26 mouse cellular contexts compared by ENCODE assay signal in genomic region chr12:28612391-28612790, GRCm38 (mm10). TPM values are rescaled to one million over a fixed set of nuclear protein-coding genes. Genes with fewer than 3 reads are reported as not detected.
A peak's percentile ranks its signal among the peaks of the same experiment; 100 is the strongest.
DNase-seq lines count a peak whose midpoint lies in the region; ATAC-seq and TF ChIP-seq lines count a peak whose summit lies in the region.
"Had no signal": no experiment of that assay in that cellular context is flagged by ENCODE, and none has a peak within 500 bp of the region (broad histone marks: within the 10 kb centered on the region; RNA-seq: fewer than 3 reads in every experiment).

No protein-coding gene starts in this region.

- H3K4me2 ChIP-seq in midbrain, embryonic 13.5 days (replicated peaks): no peak overlapping the region
- no peak overlapping the region for H3K4me2 ChIP-seq in liver, postnatal 0 days (ENCODE audit: low read depth, low read length)
- H3K4me2 ChIP-seq: embryonic facial prominence, embryonic 15.5 days; heart, embryonic 15.5 days; hindbrain, embryonic 15.5 days; limb, embryonic 13.5 days; liver, embryonic 13.5 days; lung, embryonic 15.5 days had no signal

- no peak for TF ChIP-seq EP300 in liver, postnatal 0 days (IDR thresholded peaks at IDR 0.05; ENCODE audit: low read depth)

- peaks cover 15% of the 10 kb centered on the region for H3K4me1 ChIP-seq in midbrain, embryonic 13.5 days (replicated peaks)
- peaks cover 4% of the 10 kb centered on the region; the same call in 1 of the 2 replicates for H3K4me1 ChIP-seq in midbrain, embryonic 10.5 days
- peaks cover 4% of the 10 kb centered on the region; the same call in 1 of the 2 replicates for H3K4me1 ChIP-seq in liver, postnatal 0 days (ENCODE audit: insufficient read depth)
- H3K4me1 ChIP-seq: liver, embryonic 13.5 days had no signal

- DNase-seq in frontal cortex, postnatal 36 days (ENCODE audit: low spot score in 2 of 2): peak; percentile 50 to 67
- DNase-seq in frontal cortex, postnatal 10 days (ENCODE audit: low spot score in 2 of 2): no peak
- DNase-seq in midbrain, embryonic 10.5 days (ENCODE audit: low spot score): no peak
- peak; percentile 64 to 71 for DNase-seq in right cerebral cortex, adult 2 months (ENCODE audit: low spot score in 2 of 2)
- DNase-seq in urinary bladder, postnatal 14 days (ENCODE audit: low spot score): no peak
- DNase-seq in liver, postnatal 0 days: no peak
- DNase-seq: adrenal gland, postnatal 10 days; cerebellum, adult 11 months; cerebellum, postnatal 10 days; embryo, embryonic 11 days; gastrocnemius, postnatal 36 days; heart, postnatal 4 days; kidney, adult 11 months; liver, embryonic 13.5 days; lung, postnatal 4 days had no signal

- no peak for ATAC-seq in midbrain, embryonic 13.5 days
- ATAC-seq in liver, postnatal 0 days: no peak
- ATAC-seq: activated CD4-positive, CD25-positive, alpha-beta regulatory T cell, adult 4 months had no signal

- H3K9ac ChIP-seq in midbrain, embryonic 13.5 days (replicated peaks): no peak overlapping the region
- H3K9ac ChIP-seq in liver, postnatal 0 days (replicated peaks): no peak overlapping the region
- H3K9ac ChIP-seq: embryonic facial prominence, embryonic 15.5 days; heart, embryonic 15.5 days; hindbrain, embryonic 15.5 days; limb, embryonic 13.5 days; liver, embryonic 13.5 days; lung, embryonic 15.5 days had no signal

- H3K27ac ChIP-seq in midbrain, embryonic 13.5 days: 0 out of 2 replicates have a peak overlapping the region, but pooled peaks have one; percentile 30
- no peak overlapping the region for H3K27ac ChIP-seq in midbrain, embryonic 10.5 days (replicated peaks)
- H3K27ac ChIP-seq in liver, postnatal 0 days (ENCODE audit: low read depth): no peak overlapping the region
- H3K27ac ChIP-seq: embryonic facial prominence, embryonic 15.5 days; heart, embryonic 15.5 days; hindbrain, embryonic 15.5 days; kidney, postnatal 0 days; limb, embryonic 13.5 days; liver, embryonic 13.5 days; lung, embryonic 15.5 days had no signal

- WGBS in midbrain, embryonic 13.5 days: 77% methylated on average over 6 of the region's 6 CpGs
- 84% methylated on average over 6 of the region's 6 CpGs for WGBS in midbrain, embryonic 10.5 days
- 71% methylated on average over 6 of the region's 6 CpGs for WGBS in liver, postnatal 0 days (ENCODE audit: insufficient replicate concordance)

- no peaks in the 10 kb centered on the region for H3K36me3 ChIP-seq in midbrain, embryonic 13.5 days
- no peaks in the 10 kb centered on the region for H3K36me3 ChIP-seq in midbrain, embryonic 10.5 days
- no peaks in the 10 kb centered on the region for H3K36me3 ChIP-seq in liver, postnatal 0 days (replicated peaks; ENCODE audit: insufficient read depth, low read length)
- H3K36me3 ChIP-seq: embryonic facial prominence, embryonic 15.5 days; G1E; heart, embryonic 15.5 days; hindbrain, embryonic 15.5 days; limb, embryonic 13.5 days; liver, embryonic 13.5 days; lung, embryonic 15.5 days had no signal

- no peak overlapping the region for H3K4me3 ChIP-seq in midbrain, embryonic 13.5 days (replicated peaks)
- H3K4me3 ChIP-seq in midbrain, embryonic 10.5 days: no peak overlapping the region
- no peak overlapping the region for H3K4me3 ChIP-seq in liver, postnatal 0 days (ENCODE audit: low read depth, low read length)
- H3K4me3 ChIP-seq: embryonic facial prominence, embryonic 15.5 days; heart, embryonic 15.5 days; hindbrain, embryonic 15.5 days; limb, embryonic 13.5 days; liver, embryonic 13.5 days; lung, embryonic 15.5 days had no signal

- no peak for TF ChIP-seq CTCF in liver, postnatal 0 days (IDR thresholded peaks at IDR 0.05; ENCODE audit: low read depth)

- H3K27me3 ChIP-seq in midbrain, embryonic 13.5 days: no peaks in the 10 kb centered on the region
- H3K27me3 ChIP-seq in midbrain, embryonic 10.5 days (ENCODE audit: low read depth, poor library complexity, severe bottlenecking): no peaks in the 10 kb centered on the region
- H3K27me3 ChIP-seq in liver, postnatal 0 days (ENCODE audit: insufficient read depth, low read length): no peaks in the 10 kb centered on the region
- H3K27me3 ChIP-seq: embryonic facial prominence, embryonic 15.5 days; heart, embryonic 15.5 days; hindbrain, embryonic 15.5 days; limb, embryonic 13.5 days; liver, embryonic 13.5 days; lung, embryonic 15.5 days had no signal

- no peaks in the 10 kb centered on the region for H3K9me3 ChIP-seq in midbrain, embryonic 13.5 days
- no peaks in the 10 kb centered on the region for H3K9me3 ChIP-seq in midbrain, embryonic 10.5 days (replicated peaks)
- H3K9me3 ChIP-seq in liver, postnatal 0 days (ENCODE audit: low read length): no peaks in the 10 kb centered on the region
- H3K9me3 ChIP-seq: embryonic facial prominence, embryonic 15.5 days; G1E; heart, embryonic 15.5 days; hindbrain, embryonic 15.5 days; limb, embryonic 13.5 days; liver, embryonic 13.5 days; lung, embryonic 15.5 days had no signal

RNA-seq across cellular contexts. Expression of gene Colec11, which starts 10.8 kb away (rescaled TPM):
- polyA plus RNA-seq in midbrain, embryonic 13.5 days (2015; fragmentation: Nextera tagmentation; extraction: Ambion mirVana): 0.75 and 1.2 TPM in 2 replicates
- 0.12 and 0.17 TPM in 2 replicates for polyA plus RNA-seq in midbrain, embryonic 10.5 days (2016; fragmentation: Nextera tagmentation; extraction: Ambion mirVana)
- polyA plus RNA-seq in liver, postnatal 0 days (2015; fragmentation: Nextera tagmentation; extraction: Ambion mirVana): 37.9 and 41.0 TPM in 2 replicates
- polyA plus RNA-seq: G1E had no signal

RNA-seq across cellular contexts. Expression of gene Rps7, which starts 23.4 kb away (rescaled TPM):
- 507 and 547 TPM in 2 replicates for polyA plus RNA-seq in midbrain, embryonic 13.5 days (2015; fragmentation: Nextera tagmentation; extraction: Ambion mirVana)
- 553 and 647 TPM in 2 replicates for polyA plus RNA-seq in midbrain, embryonic 10.5 days (2016; fragmentation: Nextera tagmentation; extraction: Ambion mirVana)
- polyA plus RNA-seq in liver, postnatal 0 days (2015; fragmentation: Nextera tagmentation; extraction: Ambion mirVana): 493 and 504 TPM in 2 replicates

RNA-seq across cellular contexts. Expression of gene Allc, which starts 30.1 kb away (rescaled TPM):
- polyA plus RNA-seq in midbrain, embryonic 13.5 days (2015; fragmentation: Nextera tagmentation; extraction: Ambion mirVana): 0.13 TPM in 1 of 2 replicates, not detected in the other
- polyA plus RNA-seq in midbrain, embryonic 10.5 days (2016; fragmentation: Nextera tagmentation; extraction: Ambion mirVana): not detected in 2 replicates
- not detected in 2 replicates for polyA plus RNA-seq in liver, postnatal 0 days (2015; fragmentation: Nextera tagmentation; extraction: Ambion mirVana)
- polyA plus RNA-seq: activated CD4-positive, CD25-positive, alpha-beta regulatory T cell, adult 4 months; brain, embryonic 14.5 days; embryonic facial prominence, embryonic 15.5 days; G1E; heart, embryonic 15.5 days; hindbrain, embryonic 15.5 days; kidney, postnatal 0 days; limb, embryonic 13.5 days; liver, embryonic 13.5 days; stomach, embryonic 16.5 days had no signal

RNA-seq across cellular contexts. Expression of gene Rnaseh1, which starts 37.0 kb away (rescaled TPM):
- 24.9 and 28.7 TPM in 2 replicates for polyA plus RNA-seq in midbrain, embryonic 13.5 days (2015; fragmentation: Nextera tagmentation; extraction: Ambion mirVana)
- polyA plus RNA-seq in midbrain, embryonic 10.5 days (2016; fragmentation: Nextera tagmentation; extraction: Ambion mirVana): 34.1 and 35.4 TPM in 2 replicates
- 9.6 and 10.4 TPM in 2 replicates for polyA plus RNA-seq in liver, postnatal 0 days (2015; fragmentation: Nextera tagmentation; extraction: Ambion mirVana)

Comparison
In these comparisons a context has a peak if more than half of its experiments do, and no peak if none do; other contexts are left out.
1. DNase-seq: peak in frontal cortex, postnatal 36 days (2 of 2) and right cerebral cortex, adult 2 months (2 of 2); none in frontal cortex, postnatal 10 days (0 of 2), midbrain, embryonic 10.5 days (single experiment), urinary bladder, postnatal 14 days (single experiment) and liver, postnatal 0 days (single experiment).
2. RNA of gene Colec11, which starts 10.8 kb away (polyA plus RNA-seq): 37.9 to 41.0 TPM in liver, postnatal 0 days; 0.75 to 1.2 TPM in midbrain, embryonic 13.5 days and 0.12 to 0.17 TPM in midbrain, embryonic 10.5 days; every median in the first group is over 10 times any median in the second.